Mouse (Mus musculus): ENCODE data around the gene Smtn. TPM values are rescaled to one million over a fixed set of nuclear protein-coding genes. Genes with fewer than 3 reads are reported as not detected.
A peak's percentile ranks its signal among the peaks of the same experiment; 100 is the strongest.

The Smtn gene
- polyA plus RNA-seq, 1 experiment: 4.4 TPM

- no peaks in the 10 kb centered on the region for H3K27me3 ChIP-seq (ENCODE audit: control insufficient read depth, insufficient read depth, low read length)
- H3K36me3 ChIP-seq (ENCODE audit: control insufficient read depth, insufficient read depth, low read length): no peaks in the 10 kb centered on the region
- TF ChIP-seq POLR2A (IDR thresholded peaks at IDR 0.05; ENCODE audit: control insufficient read depth, low read depth, low read length) (no peak), CTCF (IDR thresholded peaks at IDR 0.05; ENCODE audit: control insufficient read depth, insufficient read depth, insufficient replicate concordance, low read depth, low read length) (no peak)
- no peak overlapping the region for H3K27ac ChIP-seq (ENCODE audit: control insufficient read depth, insufficient read depth, low read depth, low read length)
- peaks cover 6% of the 10 kb centered on the region for H3K4me1 ChIP-seq (ENCODE audit: control insufficient read depth, insufficient read depth, low read length)
- H3K4me3 ChIP-seq (ENCODE audit: control insufficient read depth, low read depth, low read length): no peak overlapping the region
Observed at GRCm38 (mm10) chr11:3496756-3497155, 43.7 kb downstream of the Smtn start.

- TF ChIP-seq POLR2A (IDR thresholded peaks at IDR 0.05; ENCODE audit: control insufficient read depth, low read depth, low read length) (no peak), CTCF (IDR thresholded peaks at IDR 0.05; ENCODE audit: control insufficient read depth, insufficient read depth, insufficient replicate concordance, low read depth, low read length) (no peak)
- H3K27ac ChIP-seq (ENCODE audit: control insufficient read depth, insufficient read depth, low read depth, low read length): no peak overlapping the region
- H3K27me3 ChIP-seq (ENCODE audit: control insufficient read depth, insufficient read depth, low read length): no peaks in the 10 kb centered on the region
- H3K4me3 ChIP-seq (ENCODE audit: control insufficient read depth, low read depth, low read length): peak overlapping the region; percentile 31
- H3K36me3 ChIP-seq (ENCODE audit: control insufficient read depth, insufficient read depth, low read length): no peaks in the 10 kb centered on the region
- H3K4me1 ChIP-seq (ENCODE audit: control insufficient read depth, insufficient read depth, low read length): peaks cover 6% of the 10 kb centered on the region
Observed at GRCm38 (mm10) chr11:3495496-3495895, 44.9 kb downstream of the Smtn start.

- Histone ChIP-seq H3K4me3 (ENCODE audit: control insufficient read depth, low read depth, low read length) (peak overlapping the region; percentile 37), H3K4me1 (ENCODE audit: control insufficient read depth, insufficient read depth, low read length) (peaks cover 6% of the 10 kb centered on the region), H3K27ac (ENCODE audit: control insufficient read depth, insufficient read depth, low read depth, low read length) (no peak overlapping the region), H3K27me3 (ENCODE audit: control insufficient read depth, insufficient read depth, low read length) (no peaks in the 10 kb centered on the region), H3K36me3 (ENCODE audit: control insufficient read depth, insufficient read depth, low read length) (no peaks in the 10 kb centered on the region)
- no peak for TF ChIP-seq CTCF (IDR thresholded peaks at IDR 0.05; ENCODE audit: control insufficient read depth, insufficient read depth, insufficient replicate concordance, low read depth, low read length)
- no peak for TF ChIP-seq POLR2A (IDR thresholded peaks at IDR 0.05; ENCODE audit: control insufficient read depth, low read depth, low read length)
Observed at GRCm38 (mm10) chr11:3494857-3495256, 45.6 kb downstream of the Smtn start.

GRCm38 (mm10) chr11:3492748-3493147 is 47.7 kb downstream of the Smtn start:
- Histone ChIP-seq H3K36me3 (ENCODE audit: control insufficient read depth, insufficient read depth, low read length) (no peaks in the 10 kb centered on the region), H3K4me1 (ENCODE audit: control insufficient read depth, insufficient read depth, low read length) (peaks cover 10% of the 10 kb centered on the region), H3K4me3 (ENCODE audit: control insufficient read depth, low read depth, low read length) (no peak overlapping the region), H3K27me3 (ENCODE audit: control insufficient read depth, insufficient read depth, low read length) (no peaks in the 10 kb centered on the region), H3K27ac (ENCODE audit: control insufficient read depth, insufficient read depth, low read depth, low read length) (no peak overlapping the region)
- TF ChIP-seq CTCF (IDR thresholded peaks at IDR 0.05; ENCODE audit: control insufficient read depth, insufficient read depth, insufficient replicate concordance, low read depth, low read length): no peak
- TF ChIP-seq POLR2A (IDR thresholded peaks at IDR 0.05; ENCODE audit: control insufficient read depth, low read depth, low read length): no peak

- H3K27me3 ChIP-seq (ENCODE audit: control insufficient read depth, insufficient read depth, low read length): no peaks in the 10 kb centered on the region
- H3K36me3 ChIP-seq (ENCODE audit: control insufficient read depth, insufficient read depth, low read length): no peaks in the 10 kb centered on the region
- peaks cover 4% of the 10 kb centered on the region; the same call in 1 of the 2 replicates for H3K4me1 ChIP-seq (ENCODE audit: control insufficient read depth, insufficient read depth, low read length)
- no peak for TF ChIP-seq POLR2A (IDR thresholded peaks at IDR 0.05; ENCODE audit: control insufficient read depth, low read depth, low read length)
- TF ChIP-seq CTCF (IDR thresholded peaks at IDR 0.05; ENCODE audit: control insufficient read depth, insufficient read depth, insufficient replicate concordance, low read depth, low read length): no peak
- no peak overlapping the region for H3K27ac ChIP-seq (ENCODE audit: control insufficient read depth, insufficient read depth, low read depth, low read length)
- H3K4me3 ChIP-seq (ENCODE audit: control insufficient read depth, low read depth, low read length): no peak overlapping the region
Observed at GRCm38 (mm10) chr11:3489036-3489435, 51.4 kb downstream of the Smtn start.

GRCm38 (mm10) chr11:3487952-3488570 is 52.4 kb downstream of the Smtn start, which contains the start of gene Pla2g3:
Pla2g3 (plus strand) TSS chr11:3488284.
- H3K27me3 ChIP-seq (ENCODE audit: control insufficient read depth, insufficient read depth, low read length): no peaks in the 10 kb centered on the region
- peaks cover 4% of the 10 kb centered on the region; the same call in 1 of the 2 replicates for H3K4me1 ChIP-seq (ENCODE audit: control insufficient read depth, insufficient read depth, low read length)
- TF ChIP-seq POLR2A (IDR thresholded peaks at IDR 0.05; ENCODE audit: control insufficient read depth, low read depth, low read length): no peak
- no peak for TF ChIP-seq CTCF (IDR thresholded peaks at IDR 0.05; ENCODE audit: control insufficient read depth, insufficient read depth, insufficient replicate concordance, low read depth, low read length)
- no peaks in the 10 kb centered on the region for H3K36me3 ChIP-seq (ENCODE audit: control insufficient read depth, insufficient read depth, low read length)
- H3K4me3 ChIP-seq (ENCODE audit: control insufficient read depth, low read depth, low read length): no peak within 1 kb of the TSS
- no peak within 1 kb of the TSS for H3K27ac ChIP-seq (ENCODE audit: control insufficient read depth, insufficient read depth, low read depth, low read length)

GRCm38 (mm10) chr11:3486349-3486748 is 54.1 kb downstream of the Smtn start:
- H3K27ac ChIP-seq (ENCODE audit: control insufficient read depth, insufficient read depth, low read depth, low read length): no peak overlapping the region
- no peaks in the 10 kb centered on the region for H3K27me3 ChIP-seq (ENCODE audit: control insufficient read depth, insufficient read depth, low read length)
- TF ChIP-seq POLR2A (IDR thresholded peaks at IDR 0.05; ENCODE audit: control insufficient read depth, low read depth, low read length): no peak
- no peak for TF ChIP-seq CTCF (IDR thresholded peaks at IDR 0.05; ENCODE audit: control insufficient read depth, insufficient read depth, insufficient replicate concordance, low read depth, low read length)
- H3K4me1 ChIP-seq (ENCODE audit: control insufficient read depth, insufficient read depth, low read length): peaks cover 4% of the 10 kb centered on the region; the same call in 1 of the 2 replicates
- no peaks in the 10 kb centered on the region for H3K36me3 ChIP-seq (ENCODE audit: control insufficient read depth, insufficient read depth, low read length)
- H3K4me3 ChIP-seq (ENCODE audit: control insufficient read depth, low read depth, low read length): no peak overlapping the region
